Mouse (Mus musculus) testis, postnatal 14 days (tissue): ENCODE measurements around the gene Adipor2.
"Not testable (repeated sequence)": the region's sequence is repeated elsewhere in the genome, so short reads cannot be mapped to it uniquely, and the experiment has no call there.

ENCODE experiments used
- DNase-seq: peaks from one replicate; pipeline ENCODE4 v3.0.0; 2021; ENCODE audit warnings: low spot score

Gene Adipor2

DNA sequence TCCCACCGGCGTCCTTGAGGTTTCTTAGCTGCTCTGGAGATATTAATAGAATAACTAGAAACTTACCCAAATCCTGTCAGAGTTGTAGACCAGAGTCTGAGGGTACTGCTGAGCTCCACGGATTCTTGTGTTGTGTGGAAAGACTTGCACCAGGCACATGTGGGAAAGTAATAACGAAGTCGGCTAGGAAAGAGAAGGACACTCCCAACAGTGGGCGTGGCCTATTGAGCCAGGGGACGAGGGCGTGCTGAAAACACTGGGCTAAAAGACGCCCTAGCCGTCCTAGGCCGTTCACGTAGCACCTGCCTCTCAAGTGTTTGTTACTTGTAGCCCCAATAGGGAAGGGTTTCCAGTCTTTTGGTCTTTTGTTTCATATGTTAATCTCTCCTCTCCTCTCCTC is at the start of gene Adipor2:
Gene Adipor2, minus strand, starts transcription at position 351 of the 400 bp plus-strand sequence.
- DNase-seq: peak; percentile 57

- DNase-seq: no peak
Observed at GRCm38 (mm10) chr6:119466161-119466560, 48.7 kb upstream of the Adipor2 start.

GRCm38 (mm10) chr6:119460391-119460790 is 42.9 kb upstream of the Adipor2 start:
- DNase-seq: no peak

DNA sequence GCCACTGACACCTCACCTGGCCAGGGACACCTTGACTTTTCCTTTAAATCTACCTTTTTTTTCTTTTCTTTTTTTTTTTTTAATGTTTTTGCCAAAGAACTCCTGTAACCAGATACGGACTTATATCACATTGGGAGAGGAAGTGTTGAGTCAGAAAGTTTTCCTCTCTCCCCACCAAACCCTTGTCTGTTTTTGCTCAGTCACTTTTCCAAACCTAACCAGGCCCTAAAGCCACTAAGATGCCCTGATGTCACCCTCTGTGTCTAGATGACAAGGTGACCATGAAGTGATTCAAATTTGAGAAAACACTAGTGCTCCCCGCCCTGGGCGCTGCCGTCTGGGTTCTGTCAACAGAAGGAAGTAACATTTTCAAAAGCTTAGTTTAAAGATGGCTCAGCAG is 41.5 kb upstream of the Adipor2 start:
- no peak for DNase-seq

GRCm38 (mm10) chr6:119458166-119458565 is 40.7 kb upstream of the Adipor2 start:
- no peak for DNase-seq

- DNase-seq: peak; percentile 34
Observed at GRCm38 (mm10) chr6:119451981-119452499, 34.5 kb upstream of the Adipor2 start.

GRCm38 (mm10) chr6:119450965-119451943 is 33.8 kb upstream of the Adipor2 start:
- DNase-seq: no peak

GRCm38 (mm10) chr6:119449060-119449499 is 31.6 kb upstream of the Adipor2 start:
- peak; percentile 50 for DNase-seq

DNA sequence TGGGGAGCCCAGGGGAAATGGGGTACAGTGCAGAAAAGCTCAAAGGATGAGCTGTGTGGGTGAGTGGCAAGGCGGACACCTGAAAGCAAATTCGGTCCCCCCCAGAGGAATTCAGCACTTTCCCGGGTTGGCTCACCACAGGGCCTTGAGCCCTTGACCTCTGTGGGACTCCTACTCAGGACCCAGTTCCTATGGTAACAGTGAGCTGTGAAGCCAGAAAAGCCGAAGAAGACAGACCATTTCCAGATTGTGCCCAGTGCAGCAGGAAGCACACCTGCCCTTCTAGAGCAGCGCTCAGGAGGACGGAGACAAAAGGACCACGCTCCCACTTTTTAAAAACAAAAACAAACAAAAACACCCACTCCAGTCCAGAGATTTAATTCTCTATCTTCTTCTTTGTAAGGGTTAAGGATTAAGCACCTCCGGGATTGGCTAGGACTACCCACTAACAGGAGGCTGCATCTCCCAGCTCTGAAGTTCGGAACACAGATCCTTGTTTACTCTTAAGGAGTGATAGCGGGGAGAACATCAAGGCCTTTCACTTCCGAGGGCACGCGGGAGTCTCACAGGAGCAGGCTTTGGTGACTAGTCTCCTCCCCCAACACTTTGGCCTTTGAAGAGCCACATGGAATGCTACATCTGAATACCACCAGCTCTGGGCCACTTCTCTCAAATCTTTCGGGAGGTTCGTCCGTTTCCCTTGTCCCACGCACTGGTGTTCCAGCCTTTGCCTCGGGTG is 31.0 kb upstream of the Adipor2 start:
- peak; percentile 46 for DNase-seq

- DNase-seq: no peak
Observed at GRCm38 (mm10) chr6:119445671-119446607, 28.4 kb upstream of the Adipor2 start.

DNA sequence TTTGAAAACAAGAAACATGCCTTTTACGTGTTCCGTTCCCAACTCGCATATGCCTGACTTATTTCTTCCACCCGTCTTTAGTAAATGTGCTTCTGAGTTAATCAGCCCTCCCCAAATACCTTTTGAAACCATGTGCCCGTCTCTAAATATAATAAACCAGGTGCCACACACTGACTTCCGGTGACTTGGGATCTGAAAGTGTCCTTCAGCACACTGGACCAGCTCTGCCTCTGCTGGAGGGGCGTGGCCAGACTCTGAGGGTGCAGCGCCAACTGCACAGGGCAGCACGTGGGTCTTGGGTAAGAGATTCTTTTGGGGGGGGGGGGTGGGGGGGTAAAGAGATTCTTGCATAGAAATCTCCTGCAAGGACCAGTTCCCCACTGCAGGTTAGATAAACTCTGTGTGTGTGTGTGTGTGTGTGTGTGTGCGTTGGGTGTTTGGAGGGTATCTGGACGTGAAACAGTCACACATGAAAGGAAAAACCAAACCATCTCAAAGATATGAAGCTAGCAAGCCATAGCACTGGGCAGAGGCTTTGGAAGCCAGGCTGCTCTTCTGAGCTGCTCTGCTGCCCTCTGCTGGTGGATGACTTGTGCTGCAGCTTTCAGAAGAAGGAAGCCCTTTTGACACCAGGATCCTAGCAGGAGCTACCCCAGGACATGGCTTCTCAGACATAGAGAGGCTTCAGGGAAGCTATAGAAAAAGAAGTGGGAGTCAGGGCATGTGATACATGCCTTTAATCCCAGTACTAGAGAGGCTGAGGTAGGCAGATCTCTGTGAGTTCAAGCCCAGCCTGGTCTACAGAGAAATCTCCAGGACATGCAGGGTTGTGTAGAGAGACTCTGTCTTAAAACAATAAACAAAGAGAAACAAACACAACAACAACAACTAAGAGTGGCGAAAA is 26.5 kb upstream of the Adipor2 start:
- DNase-seq: peak; percentile 55

- DNase-seq: not testable (repeated sequence)
Observed at GRCm38 (mm10) chr6:119442729-119443128, 25.2 kb upstream of the Adipor2 start.

- DNase-seq: no peak
Observed at GRCm38 (mm10) chr6:119437894-119438761, 20.6 kb upstream of the Adipor2 start.

GRCm38 (mm10) chr6:119434394-119434793 is 16.9 kb upstream of the Adipor2 start:
- no peak for DNase-seq

- no peak for DNase-seq
Observed at GRCm38 (mm10) chr6:119431751-119432324, 14.3 kb upstream of the Adipor2 start.

GRCm38 (mm10) chr6:119430508-119430907 is 13.0 kb upstream of the Adipor2 start:
- DNase-seq: no peak

GRCm38 (mm10) chr6:119429311-119429710 is 11.8 kb upstream of the Adipor2 start:
- DNase-seq: no peak

GRCm38 (mm10) chr6:119428611-119429010 is 11.1 kb upstream of the Adipor2 start:
- no peak for DNase-seq

GRCm38 (mm10) chr6:119421001-119421400 is 3.5 kb upstream of the Adipor2 start:
- no peak for DNase-seq
